Mouse (Mus musculus) myocyte (in vitro differentiated cells): ENCODE results near the gene Ggt6. TPM values are rescaled to one million over a fixed set of nuclear protein-coding genes. Genes with fewer than 3 reads are reported as not detected.
A peak's percentile ranks its signal among the peaks of the same experiment; 100 is the strongest.
"Not testable (repeated sequence)": the region's sequence is repeated elsewhere in the genome, so short reads cannot be mapped to it uniquely, and the experiment has no call there.

Source experiments
- H3K27me3 ChIP-seq: one replicate; pipeline ENCODE4 v1.6.1; 2011; ENCODE audit not compliant: control insufficient read depth, insufficient read depth, insufficient read length
- H3K36me3 ChIP-seq: one replicate; pipeline ENCODE4 v1.6.1; 2011; ENCODE audit not compliant: control insufficient read depth, insufficient read depth
- H3K4me2 ChIP-seq: one replicate; pipeline ENCODE4 v1.6.1; 2011; ENCODE audit warnings: low read depth, control low read depth
- H3K4me3 ChIP-seq: one replicate; pipeline ENCODE4 v1.5.1; 2011; ENCODE audit warnings: mild to moderate bottlenecking, control low read depth, moderate library complexity
- H3K79me2 ChIP-seq: one replicate; pipeline ENCODE4 v1.6.1; 2011; ENCODE audit not compliant: control insufficient read depth, insufficient read depth
- H3ac ChIP-seq: one replicate; pipeline ENCODE4 v1.6.1; 2011; ENCODE audit not compliant: control insufficient read depth, insufficient read length
- CEBPB ChIP-seq: IDR thresholded peaks from 2 replicates; pipeline ENCODE4 v1.6.1; 2011; ENCODE audit warnings: mild to moderate bottlenecking, moderate library complexity; ENCODE audit not compliant: poor library complexity, insufficient read depth, severe bottlenecking
- E2F4 ChIP-seq: IDR thresholded peaks from one replicate; pipeline ENCODE4 v1.6.1; 2011; ENCODE audit warnings: mild to moderate bottlenecking, control low read depth, moderate library complexity; ENCODE audit not compliant: insufficient read depth
- MAX ChIP-seq: IDR thresholded peaks from one replicate; pipeline ENCODE4 v1.6.1; 2011; ENCODE audit warnings: low read depth, mild to moderate bottlenecking, control low read depth
- MYOD1 ChIP-seq, 3 experiments: IDR thresholded peaks; one replicate each; pipeline ENCODE4 v1.6.1; 2011; ENCODE audit warnings: control low read depth in 2 of 3, low read depth in 2 of 3, mild to moderate bottlenecking in 2 of 3, moderate library complexity in 1 of 3; ENCODE audit not compliant: insufficient read length in 2 of 3, control insufficient read depth in 1 of 3
- MYOG ChIP-seq, 3 experiments: IDR thresholded peaks; one replicate each; pipeline ENCODE4 v1.6.1; 2011; ENCODE audit warnings: control low read depth in 2 of 3, low read depth in 2 of 3, mild to moderate bottlenecking in 2 of 3; ENCODE audit not compliant: insufficient read length in 2 of 3, control insufficient read depth in 1 of 3, insufficient read depth in 1 of 3
- POLR2A ChIP-seq: IDR thresholded peaks from one replicate; pipeline ENCODE4 v1.6.1; 2011; ENCODE audit warnings: low read depth, mild to moderate bottlenecking, control low read depth, moderate library complexity; ENCODE audit not compliant: insufficient read length
- POLR2AphosphoS2 ChIP-seq: IDR thresholded peaks from one replicate; pipeline ENCODE4 v1.6.1; 2011; ENCODE audit warnings: low read depth, control low read depth; ENCODE audit not compliant: insufficient read length
- REST ChIP-seq: IDR thresholded peaks from one replicate; pipeline ENCODE4 v1.6.1; 2011; ENCODE audit warnings: mild to moderate bottlenecking, control low read depth, moderate library complexity; ENCODE audit not compliant: insufficient read depth, insufficient read length
- SRF ChIP-seq: IDR thresholded peaks from one replicate; pipeline ENCODE4 v1.6.1; 2011; ENCODE audit warnings: low read depth; ENCODE audit not compliant: control insufficient read depth, insufficient read length
- TCF12 ChIP-seq: IDR thresholded peaks from one replicate; pipeline ENCODE4 v1.6.1; 2011; ENCODE audit warnings: mild to moderate bottlenecking, control low read depth; ENCODE audit not compliant: poor library complexity, insufficient read depth, severe bottlenecking
- TCF3 ChIP-seq: IDR thresholded peaks from one replicate; pipeline ENCODE4 v1.6.1; 2011; ENCODE audit warnings: low read depth, control low read depth; ENCODE audit not compliant: insufficient read length
- USF1 ChIP-seq: IDR thresholded peaks from one replicate; pipeline ENCODE4 v1.6.1; 2011; ENCODE audit warnings: low read depth, mild to moderate bottlenecking, control low read depth, moderate library complexity
- polyA plus RNA-seq: library from polyadenylated mRNA; unstranded; fragments of >200 nt; fragmentation: generic; extraction: Trizol; gene quantifications from one replicate; pipeline ENCODE4 v1.2.1, GENCODE M21; 2012; ENCODE audit warnings: missing spikeins

The Ggt6 gene
- polyA plus RNA-seq, 1 experiment: not detected

GRCm38 (mm10) chr11:72425201-72425600 is 10.1 kb upstream of the Ggt6 start:
- no peak overlapping the region for H3ac ChIP-seq
- H3K79me2 ChIP-seq: no peaks in the 10 kb centered on the region
- no peak overlapping the region for H3K4me3 ChIP-seq
- H3K36me3 ChIP-seq: no peaks in the 10 kb centered on the region
- no peak overlapping the region for H3K4me2 ChIP-seq
- TF ChIP-seq TCF12 (no peak), POLR2A (no peak), MYOG (IDR thresholded peaks at IDR 0.05; ENCODE audit: control insufficient read depth in 1 of 3, insufficient read depth in 1 of 3, insufficient read length in 2 of 3, low read depth in 2 of 3) (no peak), POLR2AphosphoS2 (no peak), E2F4 (no peak), USF1 (no peak), TCF3 (no peak), MYOD1 (IDR thresholded peaks at IDR 0.05; ENCODE audit: control insufficient read depth in 1 of 3, insufficient read length in 2 of 3, low read depth in 2 of 3) (no peak), MAX (no peak), SRF (no peak), CEBPB (no peak), REST (no peak)
- no peaks in the 10 kb centered on the region for H3K27me3 ChIP-seq

GRCm38 (mm10) chr11:72426884-72427283 is 8.4 kb upstream of the Ggt6 start:
- no peak overlapping the region for H3K4me2 ChIP-seq
- no peaks in the 10 kb centered on the region for H3K36me3 ChIP-seq
- no peaks in the 10 kb centered on the region for H3K79me2 ChIP-seq
- no peaks in the 10 kb centered on the region for H3K27me3 ChIP-seq
- TF ChIP-seq USF1 (no peak), MAX (no peak), REST (no peak), SRF (no peak), TCF3 (no peak), MYOD1 (IDR thresholded peaks at IDR 0.05; ENCODE audit: control insufficient read depth in 1 of 3, insufficient read length in 2 of 3, low read depth in 2 of 3) (no peak), MYOG (IDR thresholded peaks at IDR 0.05; ENCODE audit: control insufficient read depth in 1 of 3, insufficient read depth in 1 of 3, insufficient read length in 2 of 3, low read depth in 2 of 3) (no peak), E2F4 (no peak), CEBPB (no peak), POLR2A (no peak), POLR2AphosphoS2 (no peak), TCF12 (no peak)
- no peak overlapping the region for H3ac ChIP-seq
- no peak overlapping the region for H3K4me3 ChIP-seq

GRCm38 (mm10) chr11:72428694-72429093 is 6.6 kb upstream of the Ggt6 start:
- Histone ChIP-seq H3K36me3 (no peaks in the 10 kb centered on the region), H3K4me2 (no peak overlapping the region), H3K4me3 (no peak overlapping the region), H3K79me2 (no peaks in the 10 kb centered on the region), H3ac (no peak overlapping the region), H3K27me3 (no peaks in the 10 kb centered on the region)
- TF ChIP-seq SRF: no peak
- TF ChIP-seq REST: no peak
- TF ChIP-seq CEBPB: no peak
- TF ChIP-seq POLR2A: no peak
- no peak for TF ChIP-seq MYOD1 (IDR thresholded peaks at IDR 0.05; ENCODE audit: control insufficient read depth in 1 of 3, insufficient read length in 2 of 3, low read depth in 2 of 3)
- TF ChIP-seq TCF12: no peak
- TF ChIP-seq MYOG (IDR thresholded peaks at IDR 0.05; ENCODE audit: control insufficient read depth in 1 of 3, insufficient read depth in 1 of 3, insufficient read length in 2 of 3, low read depth in 2 of 3): no peak
- TF ChIP-seq USF1: peak; percentile 32

GRCm38 (mm10) chr11:72429288-72429690 is 6.0 kb upstream of the Ggt6 start:
- Histone ChIP-seq H3K36me3 (no peaks in the 10 kb centered on the region), H3K4me3 (no peak overlapping the region), H3K27me3 (no peaks in the 10 kb centered on the region), H3K4me2 (no peak overlapping the region), H3K79me2 (no peaks in the 10 kb centered on the region), H3ac (no peak overlapping the region)
- TF ChIP-seq MYOG (IDR thresholded peaks at IDR 0.05; ENCODE audit: control insufficient read depth in 1 of 3, insufficient read depth in 1 of 3, insufficient read length in 2 of 3, low read depth in 2 of 3) (no peak), POLR2AphosphoS2 (no peak), MAX (no peak), MYOD1 (IDR thresholded peaks at IDR 0.05; ENCODE audit: control insufficient read depth in 1 of 3, insufficient read length in 2 of 3, low read depth in 2 of 3) (no peak)

- H3ac ChIP-seq, H3K4me2 ChIP-seq, H3K4me3 ChIP-seq, H3K79me2 ChIP-seq, H3K27me3 ChIP-seq, H3K36me3 ChIP-seq: not testable (repeated sequence)
Observed at GRCm38 (mm10) chr11:72430311-72431068, 4.8 kb upstream of the Ggt6 start.
